Mouse (Mus musculus) left cerebral cortex, postnatal 10 days (tissue): Measurements from ENCODE around the gene Ttc36. TPM values are rescaled to one million over a fixed set of nuclear protein-coding genes. Genes with fewer than 3 reads are reported as not detected.
"Not testable (repeated sequence)": the region's sequence is repeated elsewhere in the genome, so short reads cannot be mapped to it uniquely, and the experiment has no call there.

Experiments
- DNase-seq, 2 experiments: peaks; one replicate each; pipeline ENCODE4 v3.0.0; 2021 to 2022; ENCODE audit warnings: low spot score in 2 of 2, mixed read lengths in 1 of 2; ENCODE audit errors: extremely low spot score in 1 of 2
- intact Hi-C: fragments of 180-260 bp; cut with DNase I; formaldehyde crosslinking; loops from one replicate; pipeline ENCODE4 v1.15.1; 2025
- total RNA-seq, 2 experiments: library from RNA; stranded (reverse); gene quantifications; 2 replicates each; pipeline ENCODE4 v1.2.3; 2021

The Ttc36 gene
- total RNA-seq, 2 experiments from 2014 or later: 1.2 to 1.4 TPM

GRCm38 (mm10) chr9:44798298-44798697, 4.6 kb downstream of the Ttc36 start:
- no peak for DNase-seq
- intact Hi-C loops: no loop called here

- intact Hi-C loops: no loop called here
- no peak for DNase-seq
Observed at GRCm38 (mm10) chr9:44792842-44793241, 10.0 kb downstream of the Ttc36 start.

DNA sequence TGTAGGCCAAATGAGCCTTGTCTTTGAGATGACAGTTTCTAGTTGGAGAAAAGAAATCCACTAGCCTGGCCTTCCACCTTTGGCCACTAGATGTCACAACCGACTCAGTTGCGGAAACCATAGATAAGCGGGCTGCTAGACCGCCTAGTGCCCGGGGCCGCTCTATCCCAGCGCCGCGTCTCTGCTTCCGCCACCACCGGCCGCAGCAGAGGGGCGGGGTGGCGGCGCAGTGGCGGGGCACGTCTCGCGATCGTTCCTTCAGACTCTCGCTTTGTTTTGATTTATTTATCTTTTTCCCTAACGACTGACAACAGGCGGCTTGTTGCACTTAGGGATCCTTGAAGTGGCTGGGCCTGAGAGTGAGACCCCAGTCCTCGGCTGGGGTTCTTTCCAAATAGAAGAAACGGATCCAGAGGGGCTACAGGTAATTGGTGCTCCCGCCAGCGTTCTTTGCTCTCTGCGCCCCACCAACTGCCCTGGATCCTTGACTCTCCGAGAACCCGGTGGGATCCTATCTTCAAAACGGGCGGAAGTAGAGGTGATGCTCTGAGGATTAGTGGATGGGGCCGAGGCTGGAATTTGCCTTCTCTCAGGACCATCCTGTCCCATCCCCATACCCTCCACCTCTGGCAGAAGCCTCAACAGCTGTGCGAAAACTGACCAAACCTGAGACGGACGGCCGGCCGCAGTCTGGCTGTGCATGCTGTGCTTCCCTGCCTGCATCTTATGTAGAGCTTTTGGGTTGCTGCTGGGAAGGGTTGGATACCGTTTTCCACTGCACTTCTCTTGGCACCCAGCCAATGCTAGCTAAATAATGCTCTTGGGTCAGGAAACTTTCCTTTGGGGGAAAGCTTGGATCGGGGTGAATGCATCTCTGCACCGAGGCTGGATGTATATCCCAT, 29.9 kb downstream of the Ttc36 start:
- intact Hi-C loops: no loop called here
- peak; percentile 93 to 97 for DNase-seq

DNA sequence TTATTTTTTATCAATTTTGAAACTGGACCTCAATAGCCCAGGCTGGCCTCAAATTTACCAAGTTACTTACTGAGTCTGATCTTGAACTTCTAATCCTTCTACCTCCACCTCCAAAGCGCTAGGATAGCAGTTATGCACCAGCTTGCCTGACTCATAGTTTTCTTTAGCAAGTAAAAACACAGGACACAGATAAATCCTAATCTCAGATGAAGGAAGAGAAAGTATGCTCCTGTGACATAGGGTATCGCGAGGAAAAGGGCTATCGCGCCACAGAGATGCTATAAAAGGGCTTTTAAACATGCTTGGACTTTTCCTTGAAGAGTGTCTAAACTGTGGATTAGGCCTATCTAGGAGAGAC, 30.5 kb downstream of the Ttc36 start:
- intact Hi-C loops: no loop called here
- no peak for DNase-seq

DNA sequence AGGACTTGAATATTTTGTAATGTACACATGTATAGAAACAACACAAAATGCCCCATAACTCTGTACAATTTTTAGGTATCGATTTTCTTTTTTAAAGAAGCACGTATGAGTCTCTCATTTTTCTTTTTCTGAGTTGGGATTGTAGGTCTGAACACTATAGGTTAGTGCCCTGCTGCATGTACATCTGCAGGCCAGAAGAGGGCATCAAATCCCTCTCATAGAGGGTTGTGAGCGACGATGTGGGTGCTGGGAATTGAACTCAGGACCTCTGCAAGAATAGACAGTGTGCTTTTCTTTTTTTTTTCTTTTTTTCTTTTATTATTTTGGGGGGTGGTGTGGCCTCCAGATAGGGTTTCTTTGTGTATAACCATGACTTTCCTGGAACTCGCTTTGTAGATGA, 31.5 kb downstream of the Ttc36 start:
- intact Hi-C loops: no loop called here
- no peak for DNase-seq

- DNase-seq, intact Hi-C loops: not testable (repeated sequence)
Observed at GRCm38 (mm10) chr9:44768029-44768394, 34.9 kb downstream of the Ttc36 start.

- peak; percentile 76 to 89 for DNase-seq
- intact Hi-C loops: no loop called here
Observed at GRCm38 (mm10) chr9:44767101-44768028, 35.5 kb downstream of the Ttc36 start, which contains the start of the genes Arcn1 and Ift46. Gene Arcn1 (minus strand): TSS chr9:44767845. Gene Ift46 (plus strand): TSS chr9:44767908.

DNA sequence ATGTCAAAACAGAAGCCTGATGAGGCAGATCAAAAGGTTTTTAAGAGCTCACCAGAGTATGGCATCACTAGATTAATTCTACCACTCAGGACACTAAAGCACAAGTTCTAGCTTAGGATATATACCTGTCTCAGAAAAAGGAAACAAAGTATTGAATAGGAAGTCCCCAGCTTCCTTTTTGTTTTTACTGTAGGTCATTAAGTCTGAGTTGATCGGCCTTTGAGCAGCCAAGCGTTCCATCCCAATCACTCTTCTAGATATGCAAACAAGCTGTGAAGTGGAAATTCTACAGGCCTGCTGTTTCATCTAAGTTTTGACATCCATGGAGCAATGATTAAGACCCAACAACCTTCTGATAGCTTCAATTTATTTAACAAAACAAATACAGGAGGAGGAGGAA, 42.0 kb downstream of the Ttc36 start:
- DNase-seq: no peak
- intact Hi-C loops: no loop called here

Other genes with a start within 250 kb of the Ttc36 start
- not detected for gene Cxcr5, start 241.2 kb downstream of the Ttc36 start, total RNA-seq
- 100 to 1,000 TPM; 114 to 115 TPM for gene Ddx6, start 198.2 kb downstream of the Ttc36 start, total RNA-seq
- gene Treh, start 129.8 kb downstream of the Ttc36 start, total RNA-seq: not detected
- 10 to 100 TPM; 82.6 to 89.0 TPM for gene Phldb1, start 67.9 kb downstream of the Ttc36 start, total RNA-seq
- gene Arcn1, start 35.2 kb downstream of the Ttc36 start, total RNA-seq: 100 to 1,000 TPM; 103 to 113 TPM
- gene Ift46, start 35.2 kb downstream of the Ttc36 start, total RNA-seq: 10 to 100 TPM; 75.4 to 78.2 TPM
- gene Tmem25, start 3.8 kb downstream of the Ttc36 start, total RNA-seq: 10 to 100 TPM; 31.3 to 31.6 TPM
- gene Kmt2a, start 78.2 kb upstream of the Ttc36 start, total RNA-seq: 10 to 100 TPM; 43.2 to 49.7 TPM
- gene Atp5l, start 117.7 kb upstream of the Ttc36 start, total RNA-seq: 100 to 1,000 TPM; 377 to 378 TPM
- 100 to 1,000 TPM in 1 of 2 experiments, 10 to 100 TPM in 1; 96.1 to 101 TPM for gene Ube4a, start 162.5 kb upstream of the Ttc36 start, total RNA-seq
- gene Cd3g, start 177.4 kb upstream of the Ttc36 start, total RNA-seq: not detected
- gene Cd3d, start 178.7 kb upstream of the Ttc36 start, total RNA-seq: not detected
- gene Cd3e, start 206.6 kb upstream of the Ttc36 start, total RNA-seq: not detected
- 1 to 10 TPM in 1 of 2 experiments, under 1 TPM in 1; 0.95 to 1.4 TPM for gene Mpzl2, start 236.7 kb upstream of the Ttc36 start, total RNA-seq